Comparison of ENCODE assay signal across 8 mouse cellular contexts in genomic region chr5:129020731-129021130, GRCm38 (mm10). TPM values are rescaled to one million over a fixed set of nuclear protein-coding genes. Genes with fewer than 3 reads are reported as not detected.
DNase-seq lines count a peak whose midpoint lies in the region; ATAC-seq lines count a peak whose summit lies in the region.

No protein-coding gene starts in this region.

- H3K27ac ChIP-seq in heart, embryonic 13.5 days (replicated peaks), result peak overlapping the region; percentile 98
- H3K27ac ChIP-seq in limb, embryonic 11.5 days (replicated peaks; ENCODE audit: low read depth, low read length), result peak overlapping the region; percentile 97
- H3K27ac ChIP-seq in midbrain, embryonic 12.5 days (replicated peaks), result peak overlapping the region; percentile 97

- peak overlapping the region; percentile 92 for H3K4me2 ChIP-seq in heart, embryonic 13.5 days
- peak overlapping the region; percentile 86 for H3K4me2 ChIP-seq in limb, embryonic 11.5 days (ENCODE audit: low read depth, severe bottlenecking)
- peak overlapping the region; percentile 85 for H3K4me2 ChIP-seq in midbrain, embryonic 12.5 days (replicated peaks)

- WGBS in heart, embryonic 13.5 days, result 2% methylated on average over 28 of the region's 28 CpGs
- 8% methylated on average over 28 of the region's 28 CpGs for WGBS in limb, embryonic 11.5 days
- WGBS in midbrain, embryonic 12.5 days, result 2% methylated on average over 28 of the region's 28 CpGs

- peak overlapping the region; percentile 97 for H3K4me3 ChIP-seq in heart, embryonic 13.5 days
- peak overlapping the region; percentile 94 for H3K4me3 ChIP-seq in limb, embryonic 11.5 days (ENCODE audit: low read depth, low read length)
- peak overlapping the region; percentile 94 for H3K4me3 ChIP-seq in midbrain, embryonic 12.5 days

- peak; percentile 57 for DNase-seq in cerebellum, adult 9-11 months
- DNase-seq in cerebellum, adult 11 months, result no peak
- DNase-seq in urinary bladder, postnatal 25 days (ENCODE audit: low spot score), result peak; percentile 43
- DNase-seq in urinary bladder, adult 2 months (ENCODE audit: low spot score), result no peak
- peak; percentile 59 for DNase-seq in limb, embryonic 11.5 days (ENCODE audit: low spot score)
- no peak for DNase-seq in adipocyte (ENCODE audit: low spot score)

- H3K9me3 ChIP-seq in heart, embryonic 13.5 days, result no peaks in the 10 kb centered on the region
- H3K9me3 ChIP-seq in limb, embryonic 11.5 days (ENCODE audit: control insufficient read depth, low read length), result no peaks in the 10 kb centered on the region
- H3K9me3 ChIP-seq in midbrain, embryonic 12.5 days, result no peaks in the 10 kb centered on the region

- H3K9ac ChIP-seq in heart, embryonic 13.5 days, result peak overlapping the region; percentile 99
- H3K9ac ChIP-seq in limb, embryonic 11.5 days (ENCODE audit: low read length), result peak overlapping the region; percentile 98
- H3K9ac ChIP-seq in midbrain, embryonic 12.5 days (replicated peaks), result peak overlapping the region; percentile 97

- peaks cover 20% of the 10 kb centered on the region for H3K4me1 ChIP-seq in heart, embryonic 13.5 days
- 0 out of 2 replicates have a peak, but pooled peaks cover 4% of the 10 kb centered on the region for H3K4me1 ChIP-seq in limb, embryonic 11.5 days (ENCODE audit: control insufficient read depth, insufficient read depth, low read length)
- peaks cover 19% of the 10 kb centered on the region for H3K4me1 ChIP-seq in midbrain, embryonic 12.5 days

- H3K36me3 ChIP-seq in heart, embryonic 13.5 days, result peaks cover 38% of the 10 kb centered on the region
- H3K36me3 ChIP-seq in limb, embryonic 11.5 days (ENCODE audit: control insufficient read depth, insufficient read depth, low read length), result peaks cover 7% of the 10 kb centered on the region; the same call in 1 of the 2 replicates
- H3K36me3 ChIP-seq in midbrain, embryonic 12.5 days, result peaks cover 26% of the 10 kb centered on the region

- no peaks in the 10 kb centered on the region for H3K27me3 ChIP-seq in heart, embryonic 13.5 days (replicated peaks)
- no peaks in the 10 kb centered on the region for H3K27me3 ChIP-seq in limb, embryonic 11.5 days (ENCODE audit: control insufficient read depth, insufficient read depth, low read length)
- H3K27me3 ChIP-seq in midbrain, embryonic 12.5 days, result no peaks in the 10 kb centered on the region

- no peak for ATAC-seq in heart, embryonic 13.5 days (ENCODE audit: extremely low read depth, insufficient number of reproducible peaks, low FRiP score, low TSS enrichment)
- peak; percentile 10; the same call in 1 of the 2 replicates for ATAC-seq in limb, embryonic 11.5 days (ENCODE audit: insufficient number of reproducible peaks, low FRiP score, low TSS enrichment, low read depth)
- peak; percentile 5; the same call in 1 of the 2 replicates for ATAC-seq in midbrain, embryonic 12.5 days (ENCODE audit: low FRiP score, low read depth)

RNA-seq across cellular contexts. Expression of gene Ran, which starts 0.9 kb away (rescaled TPM):
- 85.8 and 88.0 TPM in 2 replicates for polyA plus RNA-seq in urinary bladder, adult 2 months (2012; rRNA removed)
- polyA plus RNA-seq in heart, embryonic 13.5 days (2015; fragmentation: Nextera tagmentation; extraction: Ambion mirVana), result 389 and 423 TPM in 2 replicates
- 910 TPM in 2 replicates for polyA plus RNA-seq in limb, embryonic 11.5 days (2014; fragmentation: Nextera tagmentation; extraction: Ambion mirVana)
- polyA plus RNA-seq in midbrain, embryonic 12.5 days (2016; fragmentation: Nextera tagmentation; extraction: Ambion mirVana), result 711 and 712 TPM in 2 replicates

RNA-seq across cellular contexts. Expression of gene Stx2, which starts 12.4 kb away (rescaled TPM):
- polyA plus RNA-seq in urinary bladder, adult 2 months (2012; rRNA removed), result 45.6 and 49.8 TPM in 2 replicates
- 17.3 and 18.8 TPM in 2 replicates for polyA plus RNA-seq in heart, embryonic 13.5 days (2015; fragmentation: Nextera tagmentation; extraction: Ambion mirVana)
- 27.3 and 31.1 TPM in 2 replicates for polyA plus RNA-seq in limb, embryonic 11.5 days (2014; fragmentation: Nextera tagmentation; extraction: Ambion mirVana)
- 25.5 and 26.0 TPM in 2 replicates for polyA plus RNA-seq in midbrain, embryonic 12.5 days (2016; fragmentation: Nextera tagmentation; extraction: Ambion mirVana)

Comparison
In these comparisons a context has a peak if more than half of its experiments do, and no peak if none do; other contexts are left out.
1. DNase-seq: peak in cerebellum, adult 9-11 months (single experiment), urinary bladder, postnatal 25 days (single experiment) and limb, embryonic 11.5 days (single experiment); none in cerebellum, adult 11 months (single experiment), urinary bladder, adult 2 months (single experiment) and adipocyte (single experiment).
2. Peak in every context shown above with its lines, with median percentiles within 50 percentile points of each other: H3K27ac ChIP-seq, H3K4me2 ChIP-seq, H3K4me3 ChIP-seq and H3K9ac ChIP-seq.